Mouse (Mus musculus) cortical plate, adult 2 months (tissue): ENCODE measurements at regions not wholly inside any gene's neighbourhood (a gene's known extent, or its start where the extent isn't known, plus 50 kb on each side); places are given as distances from the start of the nearest gene placed in this dataset.

Source experiments
- CTCF ChIP-seq: fragments of 200-500 bp; IDR thresholded peaks from 2 replicates; pipeline ENCODE4 v1.5.1; 2011; ENCODE audit warnings: mild to moderate bottlenecking, control low read depth, low read length; ENCODE audit not compliant: insufficient read depth; ENCODE audit errors: extremely low read depth
- POLR2A ChIP-seq: fragments of 200-500 bp; IDR thresholded peaks from 2 replicates; pipeline ENCODE4 v1.6.1; 2011; ENCODE audit warnings: mild to moderate bottlenecking, low read length, control low read depth; ENCODE audit not compliant: insufficient read depth; ENCODE audit errors: extremely low read depth

DNA sequence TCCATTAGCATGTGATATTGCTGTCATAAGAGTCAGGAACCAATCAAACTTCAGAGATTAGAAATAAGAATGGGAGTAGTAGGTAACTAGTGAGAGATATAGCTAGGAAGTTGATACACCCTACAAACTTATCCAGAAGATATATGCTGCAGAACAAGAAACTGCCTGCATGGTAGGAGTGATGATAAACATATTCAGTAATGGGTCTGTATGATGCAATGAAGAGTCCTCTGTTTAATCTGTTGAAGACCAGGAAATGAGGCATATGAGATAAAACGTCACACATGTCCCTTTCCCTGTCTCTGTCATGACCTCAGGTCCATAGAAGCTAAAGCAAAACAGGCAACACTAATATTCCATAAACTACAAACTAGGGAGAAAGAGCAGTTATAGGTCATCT, 162.2 kb upstream of the Ppargc1a start:
- no peak for TF ChIP-seq POLR2A
- no peak for TF ChIP-seq CTCF
